Mouse (Mus musculus): ENCODE results near the gene 1700037H04Rik.

1700037H04Rik gene

DNA sequence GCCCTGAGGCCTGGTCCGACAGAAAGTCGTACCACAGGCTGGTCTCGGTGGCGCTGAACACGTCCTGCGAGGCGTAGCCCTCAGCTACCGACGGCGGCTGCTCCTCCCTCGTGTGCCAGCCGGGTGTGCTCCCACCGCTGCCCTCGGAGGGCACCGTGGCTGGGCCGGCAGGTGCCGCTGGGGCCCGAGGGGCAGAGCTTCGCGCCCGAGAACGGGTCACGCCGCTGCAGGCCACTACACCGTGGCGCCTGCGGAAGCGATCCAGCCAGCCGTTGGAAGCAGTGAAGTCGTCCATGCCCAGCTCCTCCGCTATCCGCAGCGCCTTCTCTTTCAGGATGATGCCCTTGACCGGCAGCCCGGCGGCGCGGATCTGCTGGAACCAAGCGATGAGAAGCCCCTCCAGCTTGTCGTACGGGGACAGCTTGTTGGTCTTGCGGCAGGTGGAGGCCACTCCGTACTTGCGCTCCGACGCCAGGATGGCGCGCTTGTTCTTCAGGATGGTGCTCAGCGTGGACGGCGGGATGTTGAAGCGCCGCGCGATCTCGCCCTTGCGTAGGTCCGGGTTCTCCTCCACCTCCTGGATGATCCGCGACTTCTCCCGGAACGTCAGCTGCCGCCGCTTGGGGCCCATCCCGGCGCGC is 19.5 kb upstream of the 1700037H04Rik start:
- DNase-seq (ENCODE audit: low read depth, low spot score), result peak; percentile 76

DNA sequence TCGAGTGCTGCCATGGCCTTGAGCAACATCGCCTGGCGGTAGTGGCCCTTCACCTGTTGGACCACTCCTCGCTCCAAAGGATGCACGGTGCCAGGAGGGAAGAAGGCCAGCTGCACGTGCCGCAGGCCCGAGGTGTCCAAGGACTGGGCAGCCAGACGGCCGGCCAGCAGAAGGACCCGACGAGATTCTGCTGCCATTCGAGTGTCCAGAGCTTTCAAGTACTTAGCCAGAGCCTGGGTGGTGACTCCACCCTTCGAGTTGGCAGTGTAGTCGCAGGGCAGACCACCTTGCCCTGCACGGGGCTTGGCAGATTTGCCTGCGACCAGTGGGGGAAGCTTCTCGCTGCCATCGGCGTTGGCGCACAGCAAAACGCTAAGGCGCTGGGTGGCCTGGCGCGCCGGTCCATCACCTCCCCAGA is 19.0 kb upstream of the 1700037H04Rik start:
- DNase-seq (ENCODE audit: low read depth, low spot score), result no peak

DNA sequence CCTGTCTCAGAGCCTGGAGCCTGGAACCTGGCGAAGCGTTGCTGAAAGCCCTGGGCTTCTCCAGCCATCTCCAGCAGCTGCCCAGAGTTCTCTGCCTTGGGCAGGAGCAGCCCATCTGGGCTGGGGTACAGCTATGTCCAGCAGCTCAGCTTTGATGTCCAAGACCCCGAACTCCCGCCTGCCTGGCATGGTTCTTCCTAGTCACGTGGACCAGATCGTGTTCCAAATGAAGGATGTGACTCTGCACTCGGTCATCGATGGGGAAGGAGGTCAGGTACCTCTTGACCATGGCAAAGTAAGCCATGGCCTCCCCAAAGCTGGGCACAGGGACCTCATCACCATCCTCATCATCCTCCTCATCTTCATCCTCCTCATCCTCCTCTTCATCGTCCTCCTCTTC is 18.1 kb upstream of the 1700037H04Rik start:
- no peak for DNase-seq (ENCODE audit: low read depth, low spot score)

DNA sequence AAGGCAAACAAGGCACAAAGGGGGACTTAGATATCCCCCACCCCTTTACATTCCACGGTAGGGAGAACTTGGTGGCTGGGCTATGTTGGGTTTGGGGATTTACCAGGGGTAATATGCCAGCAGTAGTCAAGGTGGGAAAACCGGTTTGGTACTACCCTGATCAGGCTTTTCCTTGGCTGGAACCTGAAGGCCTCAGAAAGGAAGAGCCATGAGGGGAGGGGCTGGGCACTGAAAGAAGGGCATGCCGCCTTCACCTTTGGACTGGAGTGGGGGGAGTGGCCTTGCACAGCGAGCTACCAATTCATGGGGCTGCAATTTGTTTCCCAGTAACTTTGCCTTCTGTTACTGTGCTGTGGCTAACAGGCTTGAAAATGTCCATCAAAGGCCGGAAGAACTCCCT is 16.6 kb upstream of the 1700037H04Rik start:
- DNase-seq (ENCODE audit: low read depth, low spot score), result peak; percentile 37

DNA sequence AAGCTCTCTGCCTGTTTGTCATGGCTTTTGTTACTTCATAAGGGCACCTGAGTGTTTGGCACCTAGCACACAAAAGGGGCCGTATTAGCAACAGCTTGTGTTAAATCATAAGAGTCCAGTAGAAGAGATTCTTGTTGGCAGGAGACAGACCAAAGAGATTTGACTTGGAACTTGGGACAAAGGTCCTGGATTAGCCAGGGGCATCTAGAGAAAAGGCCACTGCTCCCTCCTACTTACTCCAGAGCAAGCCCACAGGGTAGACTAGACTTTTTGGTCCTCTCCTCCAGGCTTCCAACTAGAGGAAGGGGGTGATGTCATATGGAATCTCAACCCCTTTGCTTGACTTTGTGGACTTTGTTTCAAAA is 16.0 kb upstream of the 1700037H04Rik start:
- DNase-seq (ENCODE audit: low read depth, low spot score), result no peak

DNA sequence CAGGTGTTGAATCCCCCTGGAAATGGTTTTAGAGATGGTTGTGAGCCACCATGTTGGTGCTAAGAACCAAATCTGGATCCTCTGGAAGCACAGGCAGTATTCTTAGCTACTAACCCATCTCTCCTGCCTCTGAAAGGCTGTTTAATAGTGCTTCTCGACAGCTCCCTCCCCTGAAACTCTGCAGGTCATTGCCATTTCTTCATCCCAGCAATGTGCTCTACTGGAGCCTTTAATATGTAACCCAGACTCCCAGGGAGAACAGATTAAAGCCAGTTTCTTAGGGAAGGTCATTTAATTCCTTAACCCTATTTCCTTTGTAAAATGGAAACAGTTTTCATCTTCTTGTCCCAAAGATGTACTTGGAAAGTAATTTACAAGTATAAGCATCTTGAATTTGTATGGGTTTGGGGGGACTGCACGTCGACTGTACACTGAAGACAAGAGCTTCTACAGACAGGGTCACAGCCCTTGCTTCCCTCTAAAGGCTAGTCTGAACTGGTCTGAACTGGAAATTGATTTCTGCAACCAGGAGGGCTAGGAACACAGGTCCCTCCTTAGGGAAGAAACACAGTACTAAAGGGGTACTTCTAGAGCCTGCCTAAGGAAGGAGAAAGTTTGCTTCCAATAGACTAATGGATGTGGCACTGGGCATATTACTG is 15.5 kb upstream of the 1700037H04Rik start:
- peak; percentile 78 for DNase-seq (ENCODE audit: low read depth, low spot score)

DNA sequence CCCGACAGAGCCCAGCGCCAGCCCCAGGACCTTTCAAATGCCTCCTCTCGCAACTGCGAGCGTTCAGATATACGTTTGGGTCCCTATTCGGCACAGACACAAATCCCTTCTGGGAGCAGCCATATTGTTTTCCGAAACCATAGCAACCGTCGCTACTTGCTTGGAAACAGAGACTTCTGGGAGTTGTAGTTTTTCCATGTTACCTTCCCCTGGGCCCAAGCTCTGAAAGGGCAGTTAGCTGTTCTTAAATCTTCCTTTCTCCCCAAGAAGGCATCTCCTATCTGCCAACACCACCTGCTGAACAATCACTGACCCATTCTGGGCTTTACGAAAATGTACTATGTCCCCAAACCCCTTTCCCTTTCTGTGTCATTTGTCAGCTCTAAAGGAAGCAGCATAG is 14.8 kb upstream of the 1700037H04Rik start:
- DNase-seq (ENCODE audit: low read depth, low spot score), result peak; percentile 77

DNA sequence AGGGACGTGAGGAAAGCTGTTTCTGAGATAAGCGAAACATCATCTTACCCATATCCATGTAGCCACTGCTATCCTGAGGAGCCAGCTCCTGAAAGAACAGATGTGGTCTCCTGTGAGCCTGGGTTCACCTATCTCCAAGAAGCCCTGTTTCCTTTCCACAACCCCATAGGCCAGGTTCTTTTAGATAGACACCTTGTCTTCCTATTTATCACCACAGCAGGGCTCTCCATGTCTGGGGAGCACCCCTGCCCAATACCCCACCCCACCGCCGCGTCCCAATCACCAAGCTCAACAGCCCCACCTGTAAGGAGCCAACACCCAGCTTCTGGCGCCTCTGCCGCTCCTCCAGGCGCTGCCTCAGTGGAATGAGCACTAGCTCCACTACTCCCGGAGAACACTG is 12.4 kb upstream of the 1700037H04Rik start:
- DNase-seq (ENCODE audit: low read depth, low spot score), result no peak

DNA sequence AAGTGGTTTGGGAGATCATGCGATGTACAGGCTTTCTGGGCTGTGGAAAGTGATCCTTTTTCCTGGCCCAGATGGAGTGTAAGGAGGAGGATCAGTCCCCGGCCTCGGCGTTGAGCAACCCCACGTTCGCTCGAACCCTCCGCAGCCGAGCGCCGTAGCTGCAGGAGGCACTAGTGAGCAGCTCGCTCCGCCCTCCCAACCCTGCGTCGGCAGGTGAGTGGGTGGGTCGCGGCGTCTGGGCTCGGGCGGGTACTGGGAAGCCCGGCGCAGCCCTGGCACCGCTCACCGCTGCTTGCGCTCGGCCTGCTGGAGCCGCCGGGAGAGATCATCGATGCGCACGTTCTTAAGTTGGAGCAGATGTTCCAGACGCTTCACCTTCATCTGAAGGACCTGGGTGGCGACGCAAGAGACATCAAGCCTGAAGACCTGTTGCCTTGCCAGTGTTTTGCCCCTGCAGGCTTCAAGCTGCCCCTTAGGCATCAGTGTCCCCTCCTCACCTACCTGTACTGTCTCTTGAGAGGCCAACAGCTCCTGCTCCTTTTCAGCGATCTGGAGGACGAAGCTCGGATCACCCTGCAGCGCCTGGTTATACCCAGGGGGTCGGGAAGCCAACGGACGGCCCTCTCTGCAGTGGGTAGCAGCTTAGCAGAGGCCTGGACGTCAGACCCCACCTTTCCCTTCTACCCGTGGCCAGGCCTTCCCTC is 11.7 kb upstream of the 1700037H04Rik start:
- DNase-seq (ENCODE audit: low read depth, low spot score), result peak; percentile 46

DNA sequence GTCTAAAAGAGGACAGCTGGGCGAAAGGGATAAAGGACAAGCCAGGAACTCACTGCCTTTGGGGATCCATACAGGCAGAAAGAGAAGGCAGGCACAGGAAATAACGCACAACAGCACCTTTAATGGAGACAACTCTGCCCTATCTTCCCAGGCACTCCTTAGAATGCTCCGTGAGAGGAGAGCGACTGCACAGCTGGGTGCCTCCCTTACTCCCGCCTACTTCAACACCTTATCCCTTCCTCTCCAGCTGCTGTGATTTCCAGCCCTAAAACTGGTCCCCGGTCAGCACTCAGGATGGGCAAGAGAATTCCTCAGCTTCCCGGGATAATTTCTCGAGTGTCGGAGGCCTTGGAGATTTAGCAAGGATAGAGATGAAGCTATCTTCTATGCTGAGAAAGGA is 11.1 kb upstream of the 1700037H04Rik start:
- DNase-seq (ENCODE audit: low read depth, low spot score), result peak; percentile 61

DNA sequence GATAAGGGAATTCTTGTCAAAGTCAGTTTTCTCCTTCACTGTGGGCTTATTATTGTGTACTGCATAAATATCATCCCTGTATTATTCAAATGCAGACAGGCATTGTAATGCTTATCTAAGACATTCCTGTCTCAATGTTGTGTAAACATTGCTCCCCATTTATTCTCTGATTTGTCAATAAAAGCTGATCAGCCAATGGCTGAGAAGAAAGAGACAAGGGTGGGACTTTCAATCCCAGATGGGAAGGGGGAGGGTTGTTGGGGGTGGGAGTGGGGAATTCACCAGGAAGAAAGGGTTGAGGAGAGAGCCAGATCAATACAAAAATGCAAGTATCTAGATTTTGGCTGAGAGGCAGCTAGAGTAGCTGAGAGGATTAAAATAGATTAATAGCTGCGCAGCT is 9.0 kb upstream of the 1700037H04Rik start:
- peak; percentile 55 for DNase-seq (ENCODE audit: low read depth, low spot score)

DNA sequence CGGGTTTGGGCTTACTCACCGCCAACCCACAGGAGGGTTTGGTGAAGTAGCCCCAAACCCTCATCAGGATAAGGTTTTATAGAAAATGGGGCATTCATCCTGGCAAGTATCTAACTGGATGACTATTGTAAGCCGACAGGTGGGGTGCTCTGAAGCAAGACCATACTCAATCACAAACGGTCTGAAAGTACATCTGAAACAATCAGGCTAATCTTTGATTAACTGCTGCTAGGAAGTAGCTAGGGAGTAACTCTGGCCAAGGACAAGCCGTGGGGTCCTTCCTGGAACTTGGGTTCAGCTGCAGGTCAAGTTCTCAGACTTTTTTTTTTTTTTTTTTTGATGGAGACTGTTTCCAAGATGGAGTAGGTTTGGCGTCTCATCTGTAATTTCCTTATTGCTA is 8.1 kb upstream of the 1700037H04Rik start:
- DNase-seq (ENCODE audit: low read depth, low spot score), result peak; percentile 68

DNA sequence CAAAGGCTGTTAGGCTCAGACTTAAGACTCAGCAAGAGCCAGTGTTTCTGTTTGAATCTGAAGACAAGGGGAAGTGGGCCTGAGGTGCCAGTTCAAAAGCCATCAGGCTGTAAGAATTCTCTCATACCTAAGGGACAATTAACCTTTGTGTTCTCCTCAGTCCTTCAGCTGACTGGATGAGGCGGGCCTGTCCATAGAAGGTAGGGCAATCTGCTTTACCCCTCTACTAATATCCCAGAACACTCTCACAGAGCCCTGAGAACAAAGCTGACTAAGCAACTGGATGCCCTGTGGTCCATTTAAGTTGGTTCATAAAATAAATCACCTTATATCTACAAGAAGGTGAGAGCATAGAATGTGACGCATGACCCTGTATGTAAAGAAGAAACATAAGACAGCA is 6.3 kb upstream of the 1700037H04Rik start:
- no peak for DNase-seq (ENCODE audit: low read depth, low spot score)

DNA sequence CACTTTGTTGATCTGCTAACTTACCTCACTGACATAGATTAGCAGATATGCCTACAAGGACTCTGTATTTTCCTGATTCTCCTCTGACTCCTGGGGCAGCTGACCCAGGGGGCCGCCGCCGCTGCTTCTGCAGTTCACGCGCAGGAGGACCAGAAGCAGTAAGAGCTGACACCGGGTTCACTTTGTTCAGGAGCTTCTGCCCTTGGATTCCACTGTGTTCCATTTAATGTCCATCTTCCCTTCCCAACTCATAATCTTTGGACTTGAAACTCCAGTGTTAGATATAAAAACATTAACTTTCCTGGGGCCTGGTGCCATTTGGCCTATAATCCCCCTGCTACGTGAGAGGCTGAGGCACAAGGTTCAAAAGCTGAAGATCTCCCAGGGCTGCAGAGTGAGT is 4.0 kb upstream of the 1700037H04Rik start:
- DNase-seq (ENCODE audit: low read depth, low spot score), result no peak

DNA sequence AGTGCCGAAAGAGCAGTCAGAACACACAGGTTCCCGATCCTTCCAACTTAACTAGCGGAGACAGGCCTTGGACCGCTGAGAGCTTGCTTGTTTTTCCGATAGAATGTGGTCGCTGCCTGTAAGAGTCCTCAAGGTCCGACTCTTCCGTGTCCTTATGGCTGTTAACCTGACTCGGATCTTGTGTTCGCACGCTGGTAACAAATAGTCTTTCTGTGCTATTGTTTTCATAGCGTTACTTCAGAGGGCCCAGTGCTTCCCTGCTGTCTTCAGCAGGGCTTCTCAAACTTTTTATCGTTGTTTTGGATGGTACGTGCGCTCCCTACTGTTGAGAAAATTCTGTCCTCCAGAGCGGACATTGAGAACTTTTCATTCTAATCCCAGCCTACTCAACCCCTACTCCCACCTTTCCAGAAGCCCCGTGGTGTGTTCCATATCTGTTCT is 810 bp upstream of the 1700037H04Rik start:
- no peak for DNase-seq (ENCODE audit: low read depth, low spot score)

DNA sequence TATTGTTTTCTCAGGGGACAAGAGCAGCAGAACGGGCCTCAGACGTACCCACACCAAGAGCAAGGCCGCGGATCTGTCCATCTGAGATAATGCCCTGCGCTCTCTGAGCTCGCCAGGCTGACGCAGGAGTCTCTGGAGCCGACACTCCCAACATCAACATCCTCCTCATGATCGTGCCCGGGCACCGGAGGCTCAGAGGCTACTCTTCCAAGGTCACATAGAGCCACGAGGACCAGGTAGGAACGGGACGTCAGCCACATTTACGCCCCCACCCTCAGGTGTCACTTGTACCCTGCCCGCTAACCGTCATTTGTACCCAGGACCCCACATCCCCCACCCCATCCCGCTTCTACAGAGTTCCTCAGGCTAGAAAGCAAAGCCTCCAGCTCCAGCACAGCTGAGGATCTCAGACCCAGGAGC is 380 bp downstream of the 1700037H04Rik start:
- DNase-seq (ENCODE audit: low read depth, low spot score), result no peak

DNA sequence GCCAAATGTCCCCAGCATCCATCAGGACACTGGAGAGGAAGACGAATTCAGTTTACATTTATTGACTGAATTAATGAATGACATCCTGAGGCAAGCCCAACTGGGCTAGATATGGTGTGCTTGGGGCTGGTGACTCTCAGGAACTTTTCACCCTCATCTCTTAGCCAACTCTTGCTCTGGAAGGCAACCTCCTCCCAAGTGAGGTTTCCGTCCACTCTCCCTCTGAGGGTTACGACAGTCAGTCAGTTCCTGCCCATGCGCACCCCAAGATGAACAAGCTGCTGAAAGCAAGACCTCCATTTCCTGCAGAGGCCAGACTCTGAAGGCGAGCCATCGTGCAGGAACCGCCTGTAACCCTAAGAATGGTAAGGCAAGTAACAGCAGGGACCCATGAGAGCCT is 2.9 kb downstream of the 1700037H04Rik start:
- no peak for DNase-seq (ENCODE audit: low read depth, low spot score)

DNA sequence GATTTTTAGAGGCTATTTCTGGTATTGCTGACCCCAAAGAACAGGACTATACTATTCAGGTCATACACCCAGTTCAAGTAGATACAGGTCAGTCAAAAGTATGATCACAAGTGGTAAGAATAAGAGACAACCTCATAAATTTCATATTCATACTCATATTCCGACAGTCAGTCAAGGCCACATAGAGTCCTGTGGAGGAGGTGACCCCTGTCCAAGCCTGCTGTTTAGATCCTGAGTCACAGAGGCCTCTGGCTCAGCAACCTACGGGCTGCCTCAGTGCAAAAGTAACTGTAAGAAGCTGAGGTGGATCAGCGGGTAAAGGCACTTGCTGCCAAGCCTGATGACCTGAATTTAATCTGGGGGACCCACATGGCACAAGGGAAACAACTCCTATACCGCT is 5.8 kb downstream of the 1700037H04Rik start:
- DNase-seq (ENCODE audit: low read depth, low spot score), result no peak

DNA sequence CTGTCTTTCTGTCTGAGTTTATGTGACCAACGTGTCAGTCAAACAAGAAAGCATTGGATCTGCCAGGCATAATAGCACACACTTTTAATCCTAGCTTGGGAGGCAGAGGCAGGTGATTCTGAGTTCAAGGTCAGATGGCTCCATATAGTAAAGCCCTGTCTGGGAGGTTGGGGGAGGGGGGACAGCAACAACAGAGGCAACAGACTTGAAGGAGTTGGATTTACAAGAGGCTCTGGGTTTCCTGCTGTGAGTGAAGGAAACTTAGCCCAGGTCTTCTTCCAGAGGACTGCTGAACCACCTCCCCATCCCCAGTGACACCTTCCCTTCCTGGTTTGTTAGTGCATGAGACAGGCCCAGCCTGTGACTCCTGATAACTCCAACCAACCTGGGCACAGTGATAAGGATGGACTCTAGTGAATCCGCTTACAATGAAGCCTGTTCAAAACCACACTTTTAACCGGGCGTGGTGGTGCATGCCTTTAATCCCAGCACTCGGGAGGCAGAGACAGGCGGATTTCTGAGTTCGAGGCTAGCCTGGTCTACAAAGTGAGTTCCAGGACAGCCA is 7.6 kb downstream of the 1700037H04Rik start:
- peak; percentile 94 for DNase-seq (ENCODE audit: low read depth, low spot score)

DNA sequence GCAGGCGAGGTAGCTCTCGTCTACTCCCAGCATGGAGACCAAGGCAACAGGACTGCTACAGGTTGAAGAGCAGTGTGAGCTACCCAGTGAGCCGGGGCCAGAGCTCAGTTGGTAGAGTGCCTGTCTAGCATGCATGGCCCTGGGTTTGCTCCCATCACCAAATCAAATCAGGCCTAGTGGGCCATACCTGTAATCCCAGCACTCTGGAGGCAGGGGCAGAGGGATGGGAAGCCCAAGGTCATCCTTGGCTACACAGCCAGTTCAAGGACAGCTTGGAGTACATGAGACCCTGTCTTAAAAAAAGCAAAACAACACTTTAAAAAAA is 10.7 kb downstream of the 1700037H04Rik start:
- DNase-seq (ENCODE audit: low read depth, low spot score), result no peak

DNA sequence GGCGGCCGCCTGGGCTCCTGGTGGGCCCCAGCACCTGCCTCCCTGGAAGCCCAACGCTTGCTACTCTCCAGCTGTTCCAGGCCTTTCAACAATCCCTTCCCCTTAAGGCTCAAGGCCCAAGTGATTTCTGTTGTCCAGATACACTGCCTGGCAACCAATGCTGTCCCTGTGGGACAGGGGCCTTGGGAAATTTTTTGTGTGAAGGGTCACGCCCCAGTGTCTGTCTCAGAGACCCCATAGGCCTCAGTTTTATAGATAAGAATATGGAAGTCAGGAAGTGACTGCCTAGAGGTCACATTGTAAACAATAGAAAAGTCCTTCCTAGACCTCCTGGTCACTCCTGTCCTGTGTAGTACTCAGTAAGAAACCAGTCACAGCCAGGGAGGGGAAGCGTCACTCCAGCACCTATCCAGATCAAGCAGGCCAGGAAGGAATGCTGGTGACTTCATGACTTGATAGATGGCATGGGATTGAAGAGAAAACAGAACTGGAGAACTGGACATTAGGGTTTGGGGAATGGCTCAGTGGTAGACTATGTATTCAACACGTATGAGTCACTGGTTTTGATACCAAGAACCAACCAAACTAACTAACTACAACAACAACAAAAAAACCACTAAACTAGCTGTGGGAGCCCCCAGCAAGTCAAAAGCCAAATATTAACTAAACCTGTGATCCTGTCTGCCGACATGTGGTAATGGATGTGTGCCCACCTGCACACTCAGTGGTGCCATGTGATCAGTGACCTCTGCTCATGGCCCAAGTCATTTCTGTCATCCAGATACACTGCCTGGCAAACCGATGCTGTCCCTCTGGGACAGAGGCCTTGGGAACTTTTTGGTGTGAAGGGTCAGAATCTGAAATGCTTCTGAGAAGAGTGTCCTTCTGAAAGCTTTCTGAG is 11.3 kb downstream of the 1700037H04Rik start:
- DNase-seq (ENCODE audit: low read depth, low spot score), result no peak

DNA sequence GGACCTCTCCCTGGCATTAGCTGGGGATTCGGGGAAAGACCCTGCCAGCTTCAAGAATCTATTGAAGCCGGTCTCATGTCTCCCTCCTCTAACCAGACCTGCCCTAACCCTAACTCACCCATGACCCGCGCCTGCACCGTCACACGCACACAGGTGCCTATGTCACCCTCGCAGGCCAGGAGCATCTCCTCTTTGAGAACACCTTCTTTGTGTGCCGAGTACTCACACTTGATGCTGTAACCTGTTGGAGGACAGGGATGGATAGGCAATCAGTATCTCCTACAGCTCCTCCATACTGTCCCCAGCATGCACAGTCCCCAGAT is 12.9 kb downstream of the 1700037H04Rik start:
- DNase-seq (ENCODE audit: low read depth, low spot score), result no peak

Data from ES-CJ7 (cell line).